Comparison of ENCODE assay signal across 8 mouse cellular contexts in the genomic region with DNA sequence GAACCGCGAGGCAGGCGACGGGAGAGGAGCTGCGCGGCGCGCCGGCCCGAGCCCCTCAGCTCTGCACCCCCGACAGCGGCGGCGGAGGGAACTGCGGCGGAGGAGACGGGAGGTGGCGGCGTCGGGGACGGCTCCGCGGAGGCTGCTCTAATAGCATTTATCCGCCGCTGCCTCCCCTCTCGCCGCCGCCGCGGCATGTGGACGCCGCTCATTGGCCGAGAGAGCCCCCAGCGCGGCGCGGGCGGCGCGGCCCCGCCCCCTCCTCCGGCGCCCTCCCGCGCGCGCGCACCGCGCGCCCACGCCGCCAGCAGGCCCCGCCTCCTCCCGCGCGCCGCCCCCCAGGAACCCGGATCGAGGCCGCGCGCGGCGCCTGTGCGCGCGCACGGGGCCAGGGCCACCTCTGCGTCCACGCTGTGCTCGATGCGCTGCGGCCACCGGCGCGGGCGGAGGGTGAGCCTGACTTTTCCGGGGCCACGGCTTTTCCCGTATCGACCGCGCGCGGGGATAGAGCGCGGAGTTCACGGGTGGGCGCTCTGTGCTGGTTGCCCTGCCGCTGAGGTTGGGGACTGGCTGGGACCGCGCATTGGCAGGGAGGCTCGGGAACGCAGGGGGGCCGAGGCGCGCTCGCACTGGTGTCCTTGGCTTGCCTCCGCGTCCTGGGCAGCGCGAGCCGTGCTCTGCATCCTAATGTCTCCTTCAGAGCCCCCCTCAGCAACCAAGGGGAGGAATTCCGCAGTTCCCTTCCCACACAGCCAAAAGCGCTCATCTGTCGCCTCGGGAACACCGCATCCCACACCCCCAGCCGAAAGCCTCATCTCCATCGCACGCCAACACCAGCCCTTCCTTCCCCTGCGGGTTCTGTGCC. TPM values are rescaled to one million over a fixed set of nuclear protein-coding genes. Genes with fewer than 3 reads are reported as not detected.
A peak's percentile ranks its signal among the peaks of the same experiment; 100 is the strongest.
DNase-seq lines count a peak whose midpoint lies in the region; ATAC-seq lines count a peak whose summit lies in the region.

Atp2a2 (minus strand) TSS at position 149 of the 865 bp plus-strand sequence.

- H3K9ac ChIP-seq in embryonic facial prominence, embryonic 14.5 days (ENCODE audit: low read depth, low read length): peak within 1 kb of the TSS; percentile 99
- peak within 1 kb of the TSS; percentile 99 for H3K9ac ChIP-seq in kidney, embryonic 14.5 days (ENCODE audit: low read depth, low read length)
- peak within 1 kb of the TSS; percentile 90 for H3K9ac ChIP-seq in limb, embryonic 15.5 days

- peaks cover 28% of the 10 kb centered on the region for H3K4me1 ChIP-seq in embryonic facial prominence, embryonic 14.5 days (ENCODE audit: control insufficient read depth, insufficient read depth, low read length)
- H3K4me1 ChIP-seq in kidney, embryonic 14.5 days (ENCODE audit: control insufficient read depth, insufficient read depth, low read length): peaks cover 27% of the 10 kb centered on the region
- peaks cover 26% of the 10 kb centered on the region for H3K4me1 ChIP-seq in limb, embryonic 15.5 days

- H3K27ac ChIP-seq in embryonic facial prominence, embryonic 14.5 days (replicated peaks; ENCODE audit: low read depth, low read length): peak within 1 kb of the TSS; percentile 99
- peak within 1 kb of the TSS; percentile 99 for H3K27ac ChIP-seq in kidney, embryonic 14.5 days (ENCODE audit: low read depth, low read length)
- peak within 1 kb of the TSS; percentile 99 for H3K27ac ChIP-seq in limb, embryonic 15.5 days

- DNase-seq in 3T3-L1 (ENCODE audit: low read depth, low spot score): peak; percentile 79
- DNase-seq in adrenal gland, postnatal 4 days (ENCODE audit: low spot score in 2 of 2): peak; percentile 87
- peak; percentile 97 for DNase-seq in embryonic facial prominence, embryonic 14.5 days (ENCODE audit: low spot score)
- DNase-seq in heart, adult 9 months (ENCODE audit: low spot score in 2 of 2): peak; percentile 91 to 95
- DNase-seq in monocyte, adult 2 months (ENCODE audit: low read depth in 1 of 2, low spot score in 2 of 2): peak; percentile 60 to 76
- peak; percentile 92 for DNase-seq in spleen, postnatal 36 days (ENCODE audit: low spot score in 2 of 2)

- peak; percentile 94 for ATAC-seq in embryonic facial prominence, embryonic 14.5 days (ENCODE audit: low read depth)
- peak; percentile 92 for ATAC-seq in kidney, embryonic 14.5 days (ENCODE audit: low FRiP score, low TSS enrichment)
- peak; percentile 93 for ATAC-seq in limb, embryonic 15.5 days (ENCODE audit: insufficient number of reproducible peaks, low FRiP score, low TSS enrichment, low read depth)

- peaks cover 18% of the 10 kb centered on the region for H3K36me3 ChIP-seq in embryonic facial prominence, embryonic 14.5 days (ENCODE audit: control insufficient read depth, insufficient read depth, low read length)
- peaks cover 13% of the 10 kb centered on the region; the same call in 1 of the 2 replicates for H3K36me3 ChIP-seq in kidney, embryonic 14.5 days (ENCODE audit: control insufficient read depth, insufficient read depth, low read length)
- peaks cover 4% of the 10 kb centered on the region; the same call in 1 of the 2 replicates for H3K36me3 ChIP-seq in limb, embryonic 15.5 days

- peak within 1 kb of the TSS; percentile 97 for H3K4me3 ChIP-seq in embryonic facial prominence, embryonic 14.5 days (ENCODE audit: low read depth, low read length)
- peak within 1 kb of the TSS; percentile 98 for H3K4me3 ChIP-seq in kidney, embryonic 14.5 days (ENCODE audit: low read length)
- H3K4me3 ChIP-seq in limb, embryonic 15.5 days: peak within 1 kb of the TSS; percentile 82

- WGBS in embryonic facial prominence, embryonic 14.5 days: 0% methylated on average over 14 of the region's 113 CpGs
- WGBS in kidney, embryonic 14.5 days: under 1% methylated on average over 64 of the region's 113 CpGs
- under 1% methylated on average over 73 of the region's 113 CpGs for WGBS in limb, embryonic 15.5 days

- H3K4me2 ChIP-seq in embryonic facial prominence, embryonic 14.5 days (ENCODE audit: low read depth, low read length): peak within 1 kb of the TSS; percentile 75
- H3K4me2 ChIP-seq in kidney, embryonic 14.5 days (replicated peaks; ENCODE audit: low read depth, low read length): peak within 1 kb of the TSS; percentile 50
- H3K4me2 ChIP-seq in limb, embryonic 15.5 days: peak within 1 kb of the TSS; percentile 86

- no peaks in the 10 kb centered on the region for H3K27me3 ChIP-seq in embryonic facial prominence, embryonic 14.5 days (replicated peaks; ENCODE audit: control insufficient read depth, insufficient read depth, low read length)
- H3K27me3 ChIP-seq in kidney, embryonic 14.5 days (ENCODE audit: control insufficient read depth, insufficient read depth, low read length): no peaks in the 10 kb centered on the region
- H3K27me3 ChIP-seq in limb, embryonic 15.5 days: no peaks in the 10 kb centered on the region

- H3K9me3 ChIP-seq in embryonic facial prominence, embryonic 14.5 days (ENCODE audit: control insufficient read depth, low read length): no peaks in the 10 kb centered on the region
- peaks cover 5% of the 10 kb centered on the region; the same call in 1 of the 2 replicates for H3K9me3 ChIP-seq in kidney, embryonic 14.5 days (ENCODE audit: control insufficient read depth, low read length)
- H3K9me3 ChIP-seq in limb, embryonic 15.5 days: no peaks in the 10 kb centered on the region

RNA-seq across cellular contexts. Expression of gene Atp2a2, which starts in this region (rescaled TPM):
- 100 to 1,000 TPM; 190 to 196 TPM for total RNA-seq in adrenal gland, postnatal 4 days (2021)
- polyA plus RNA-seq in embryonic facial prominence, embryonic 14.5 days (2014; fragmentation: Nextera tagmentation; extraction: Ambion mirVana): 47.6 and 52.6 TPM in 2 replicates
- polyA plus RNA-seq in kidney, embryonic 14.5 days (2014; fragmentation: Nextera tagmentation; extraction: Ambion mirVana): 30.3 and 53.2 TPM in 2 replicates
- polyA plus RNA-seq in limb, embryonic 15.5 days (2015; fragmentation: Nextera tagmentation; extraction: Ambion mirVana): 29.1 and 29.2 TPM in 2 replicates

Comparison
In these comparisons a context has a peak if more than half of its experiments do, and no peak if none do; other contexts are left out.
1. Peak in every context shown above with its lines: DNase-seq, ATAC-seq, H3K4me3 ChIP-seq and H3K27ac ChIP-seq.